Mouse (Mus musculus) layer of hippocampus, adult 11-12 months (tissue): ENCODE measurements around the gene Cryl1.

Experiments used
- DNase-seq: peaks from one replicate; pipeline ENCODE4 v3.0.0; 2022; ENCODE audit warnings: low spot score

Gene Cryl1

DNA sequence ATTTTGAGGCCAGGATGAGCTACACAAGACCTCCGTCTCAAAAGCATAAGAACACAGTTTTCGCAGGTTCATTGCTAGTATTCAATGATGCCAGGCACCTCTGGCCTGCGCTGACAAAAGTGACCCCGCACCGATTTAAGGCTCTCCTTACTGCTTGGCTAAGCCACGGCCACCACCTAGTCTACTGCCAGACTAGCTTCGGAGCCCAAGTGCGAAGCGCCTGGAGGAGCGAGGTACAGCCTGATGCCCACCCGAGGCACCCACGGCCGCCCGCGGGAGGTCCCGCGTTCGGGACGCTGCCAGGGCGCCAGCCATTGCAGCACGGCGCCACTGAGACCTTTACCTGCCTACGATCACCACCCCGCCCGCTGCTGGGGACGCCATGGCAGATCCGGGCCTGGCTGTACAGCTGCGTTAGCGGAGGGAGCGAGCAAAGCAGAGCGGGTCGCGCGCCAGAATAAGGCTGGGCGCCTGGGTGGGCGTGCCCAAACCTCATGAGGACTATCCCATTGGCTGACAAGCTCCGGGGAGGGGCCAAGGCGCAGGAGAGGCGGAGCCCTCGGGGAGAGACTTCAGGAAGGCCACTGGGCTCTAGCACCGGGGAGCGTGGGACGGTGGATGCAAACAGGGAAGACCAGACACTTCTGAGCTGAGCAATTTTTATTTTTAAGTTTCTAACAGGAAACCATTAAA lies at the start of gene Cryl1:
Gene Cryl1, minus strand, starts transcription at position 465 of the 693 bp plus-strand sequence.
- peak; percentile 95 for DNase-seq

DNA sequence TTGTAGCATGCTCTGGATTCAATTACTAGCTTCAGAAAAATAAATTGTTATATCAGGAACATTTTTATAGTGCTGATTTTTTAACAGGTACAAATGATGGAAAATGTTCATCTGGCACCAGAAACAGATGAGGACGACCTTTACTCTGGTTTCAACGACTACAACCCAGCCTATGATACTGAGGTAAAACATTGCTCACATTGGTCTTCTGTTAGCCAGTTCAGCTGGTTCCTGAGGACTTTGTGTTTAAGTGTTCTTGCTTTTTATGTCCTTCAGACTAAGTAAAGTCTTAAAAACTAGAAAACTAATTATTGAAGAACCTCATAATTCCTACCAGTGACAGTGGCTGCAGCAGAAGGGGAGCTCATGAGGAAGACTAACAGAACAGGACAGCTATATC lies 32.1 kb upstream of the Cryl1 start:
- DNase-seq: no peak

DNA sequence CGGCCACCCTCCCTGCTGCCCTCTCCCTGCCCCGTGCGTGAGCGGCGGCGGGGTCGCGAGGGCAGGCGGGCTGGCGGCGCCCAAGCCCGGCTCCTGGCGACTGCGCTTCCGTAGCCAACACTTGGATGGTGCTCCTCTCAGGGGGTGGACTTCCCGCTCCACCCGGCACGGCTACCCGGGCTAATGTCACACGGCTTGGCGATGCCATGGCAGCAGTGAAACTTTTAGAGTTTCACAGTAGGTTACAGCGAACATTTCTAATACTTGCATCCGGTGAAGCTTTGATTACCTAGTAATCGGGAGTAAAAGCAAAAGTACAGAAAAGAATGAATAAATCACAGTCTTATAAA lies 25.9 kb upstream of the Cryl1 start:
- DNase-seq: no peak

DNA sequence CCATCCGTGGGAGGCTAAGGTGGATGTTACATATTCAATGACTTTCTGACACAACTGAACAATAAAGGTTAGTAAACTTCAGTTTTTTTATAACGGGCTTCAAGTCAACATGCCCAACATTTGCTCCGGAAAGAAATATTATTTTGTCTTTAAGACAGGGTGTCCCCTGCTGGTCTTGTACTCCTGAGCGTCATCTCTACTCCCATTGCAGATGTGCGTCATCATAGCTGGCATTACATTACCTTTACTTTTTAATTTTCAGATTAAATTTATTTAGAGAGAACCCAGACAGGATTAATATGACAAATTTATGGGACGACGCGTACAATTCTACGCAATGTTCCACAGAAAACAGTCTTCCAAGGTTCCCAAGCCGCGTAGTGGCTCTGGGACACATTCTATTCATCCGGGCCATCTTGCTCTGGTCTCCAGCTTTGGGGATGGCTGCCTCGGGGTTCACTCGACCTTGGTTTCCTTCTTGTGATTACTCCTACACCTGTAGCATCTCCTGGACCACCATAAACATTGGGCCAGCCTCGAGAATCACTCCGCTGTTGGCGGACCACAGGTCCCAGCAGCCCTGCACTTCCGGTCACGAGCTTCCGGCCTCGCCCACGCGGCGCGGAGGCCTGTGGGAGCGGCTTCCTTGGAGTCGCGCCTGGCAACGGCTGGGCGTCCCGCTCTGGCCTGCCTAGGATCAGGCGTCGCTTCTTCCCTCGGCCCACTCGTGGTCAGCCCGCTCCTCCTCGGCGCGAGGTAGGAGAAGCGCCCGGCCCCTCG lies 25.3 kb upstream of the Cryl1 start, which contains the start of gene Ift88:
Gene Ift88, plus strand, starts transcription at position 631 of the 780 bp plus-strand sequence.
- peak; percentile 95 for DNase-seq

DNA sequence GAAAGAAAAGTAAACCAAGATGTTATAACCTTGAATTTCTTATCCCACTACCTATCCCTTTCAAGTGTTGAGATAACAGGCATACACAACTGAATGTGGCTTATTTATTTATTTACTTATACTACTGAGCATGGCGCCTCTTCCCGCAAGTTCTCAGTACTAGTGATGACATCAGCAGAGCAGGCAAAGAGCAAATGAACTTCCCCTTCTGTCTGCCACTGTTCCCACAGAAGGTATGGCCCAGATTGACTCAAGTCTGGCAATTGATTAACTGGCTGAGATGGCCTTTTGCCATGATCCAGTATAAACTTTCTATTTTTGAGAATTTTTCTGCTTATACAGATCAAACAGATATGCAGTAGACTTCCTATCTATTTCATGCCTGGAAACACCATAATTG lies 18.9 kb upstream of the Cryl1 start:
- no peak for DNase-seq

DNA sequence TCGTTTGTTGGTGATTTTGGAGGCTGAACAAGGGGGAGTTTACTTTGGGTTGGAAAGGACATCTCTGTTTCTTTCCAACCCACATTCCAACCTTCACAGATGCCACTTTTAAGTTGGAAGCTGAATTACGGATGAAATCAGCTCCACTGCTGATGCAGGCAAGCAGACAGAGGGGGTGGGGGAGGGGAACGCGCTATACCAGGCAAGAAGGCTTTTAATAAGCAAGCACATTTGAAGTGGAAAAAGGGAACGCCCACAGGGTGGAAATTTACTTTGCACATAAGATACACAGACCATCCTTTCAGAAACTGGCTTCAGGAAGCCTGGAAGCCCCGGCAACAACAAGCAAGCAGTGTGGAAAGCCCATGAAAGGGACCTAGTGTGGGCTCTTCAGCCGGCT lies 13.8 kb upstream of the Cryl1 start:
- no peak for DNase-seq

DNA sequence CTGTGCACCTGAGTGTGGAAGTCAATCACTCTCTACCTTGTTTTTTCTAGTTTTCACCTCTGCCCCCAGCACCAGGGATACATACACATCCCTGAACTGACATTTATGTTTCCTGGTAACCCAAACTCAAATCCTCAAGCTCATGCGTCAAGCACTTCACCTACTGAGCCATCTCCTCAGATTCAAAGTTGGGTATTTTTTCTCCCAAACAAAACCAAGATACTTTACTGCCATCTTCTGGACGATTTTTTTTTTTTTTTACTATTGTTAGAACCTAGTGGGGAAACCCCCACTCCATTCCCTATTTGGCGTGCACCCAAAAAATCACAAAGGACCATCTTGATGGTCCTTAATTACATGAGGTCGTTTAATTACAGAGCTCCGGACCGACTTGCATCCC lies 10.8 kb upstream of the Cryl1 start:
- no peak for DNase-seq

DNA sequence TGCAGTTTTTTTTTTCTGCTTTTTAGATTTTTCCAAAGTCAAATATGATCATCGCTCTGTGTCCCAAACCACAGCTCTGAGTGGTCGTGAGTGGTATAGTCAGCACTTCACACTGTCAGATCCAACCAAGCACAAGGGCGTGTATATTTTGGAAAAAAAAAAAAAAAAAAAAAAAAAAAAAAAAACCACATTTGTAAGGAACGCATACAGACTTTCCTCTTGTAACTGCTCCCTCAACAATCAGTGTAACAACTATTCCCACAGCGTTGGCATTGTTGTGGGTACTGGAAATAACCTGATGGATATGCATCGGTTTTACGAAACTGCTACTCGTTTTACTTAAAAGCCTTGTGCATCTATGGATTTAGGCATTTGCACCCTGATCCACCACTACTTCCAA lies 9.8 kb upstream of the Cryl1 start:
- no peak for DNase-seq

DNA sequence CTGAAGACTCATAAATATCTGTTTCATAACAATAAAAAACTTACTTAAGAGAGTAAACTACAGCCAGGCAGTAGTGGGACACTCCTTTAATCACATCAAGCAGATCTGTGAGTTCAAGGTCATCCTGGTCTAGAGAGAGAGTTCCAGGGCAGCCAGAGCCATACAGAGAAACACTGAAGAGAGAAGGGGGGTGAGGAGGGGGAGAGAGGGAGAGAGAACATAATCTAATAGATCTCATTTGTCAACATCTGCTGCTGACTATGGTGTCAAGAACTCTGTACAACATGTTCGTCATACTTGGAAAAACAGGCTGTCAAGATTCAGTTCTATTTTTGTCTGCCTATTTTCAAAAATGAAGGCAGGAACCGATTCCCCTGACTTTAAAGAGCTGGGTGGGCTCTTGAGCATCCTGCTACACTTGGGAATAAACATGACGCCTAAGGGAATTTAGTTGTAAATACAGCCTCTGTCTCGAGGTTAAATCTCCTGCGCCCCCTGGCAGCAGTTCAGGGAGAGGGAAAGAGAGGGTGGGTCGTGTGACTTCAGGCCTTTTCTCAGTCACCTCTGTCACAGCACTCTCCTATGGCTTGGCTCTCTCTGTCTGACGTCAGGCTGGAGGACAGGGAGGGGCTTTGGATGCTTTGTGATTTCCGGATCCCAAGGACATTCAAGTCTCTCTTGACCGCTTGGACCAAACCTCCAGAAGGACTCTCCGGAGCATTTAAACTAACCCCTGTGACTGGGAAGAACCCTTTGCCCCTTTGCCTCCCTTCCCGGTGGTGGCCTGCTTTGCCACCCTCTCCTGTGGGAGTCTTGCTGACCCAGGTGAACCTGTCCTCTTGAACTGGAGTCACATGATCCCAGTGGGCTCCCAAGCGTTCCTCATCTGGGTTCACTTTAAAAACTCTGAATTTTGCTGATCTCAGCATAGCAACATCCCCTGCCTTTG lies 9.0 kb upstream of the Cryl1 start:
- DNase-seq: peak; percentile 29

DNA sequence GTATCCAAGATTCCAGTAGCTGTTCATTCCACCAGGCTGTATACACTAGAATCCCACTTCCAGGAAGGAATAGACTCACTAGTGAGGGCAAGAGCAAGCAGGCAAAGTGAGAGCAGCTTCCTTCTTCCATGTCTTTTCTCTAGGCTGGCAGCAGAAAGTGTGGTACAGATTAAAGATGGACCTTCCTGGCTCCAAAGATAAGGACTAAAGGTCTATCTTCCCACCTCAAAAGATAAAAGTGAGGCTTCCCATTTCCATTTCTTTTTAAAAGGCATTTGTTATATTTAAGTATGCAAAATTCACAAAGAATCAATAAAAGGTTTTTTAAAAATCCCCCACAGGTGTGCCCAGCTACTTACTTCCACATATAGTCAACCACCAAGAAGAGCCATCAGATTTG lies 4.5 kb upstream of the Cryl1 start:
- no peak for DNase-seq

DNA sequence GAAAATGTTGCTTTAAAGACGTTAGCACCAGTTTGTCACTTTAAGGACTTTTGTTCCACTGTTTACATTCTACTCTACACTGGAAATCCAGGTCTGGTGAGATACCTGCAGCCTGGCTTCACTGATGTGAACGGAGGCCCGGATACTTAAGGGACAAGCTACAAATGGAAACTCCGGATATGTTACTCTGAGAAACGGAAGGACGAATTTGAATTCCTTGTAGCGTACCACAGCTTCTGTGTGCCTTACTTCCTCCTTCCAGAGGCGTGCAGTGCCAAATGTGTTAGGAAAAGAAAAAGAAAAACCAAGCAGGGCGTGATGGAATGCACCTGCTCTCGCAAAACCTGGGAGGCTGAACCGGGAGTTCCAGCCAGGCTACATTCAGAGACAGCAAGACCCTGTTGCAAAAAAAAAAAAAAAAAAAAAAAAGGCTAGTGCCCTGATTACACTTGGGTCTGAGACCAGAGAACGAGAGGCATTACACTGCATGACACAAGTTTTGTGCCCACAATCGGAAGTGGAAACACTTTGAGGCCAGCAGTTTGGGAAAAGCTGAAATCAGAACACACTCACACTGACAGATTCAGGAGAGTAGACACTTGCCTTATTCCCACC lies 591 bp upstream of the Cryl1 start:
- DNase-seq: no peak

DNA sequence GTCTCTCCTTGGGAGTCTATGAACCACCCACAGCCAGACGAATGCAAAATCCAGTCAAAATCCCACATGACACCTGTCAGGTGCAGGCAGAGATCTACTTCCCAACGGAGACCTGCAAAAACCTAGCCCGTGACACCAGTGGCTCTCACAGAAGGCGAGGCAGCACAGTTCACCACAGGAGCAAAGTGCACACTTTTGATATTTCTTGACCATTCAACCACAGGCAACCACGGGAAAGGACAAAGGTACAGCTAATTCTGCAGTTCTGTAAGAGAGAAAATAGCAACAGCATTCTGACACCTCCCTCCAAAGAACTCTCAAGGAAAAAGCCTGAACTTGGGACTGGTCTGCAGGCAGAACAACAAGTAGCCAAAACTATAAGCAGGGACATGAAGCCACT lies 1.1 kb downstream of the Cryl1 start:
- no peak for DNase-seq

DNA sequence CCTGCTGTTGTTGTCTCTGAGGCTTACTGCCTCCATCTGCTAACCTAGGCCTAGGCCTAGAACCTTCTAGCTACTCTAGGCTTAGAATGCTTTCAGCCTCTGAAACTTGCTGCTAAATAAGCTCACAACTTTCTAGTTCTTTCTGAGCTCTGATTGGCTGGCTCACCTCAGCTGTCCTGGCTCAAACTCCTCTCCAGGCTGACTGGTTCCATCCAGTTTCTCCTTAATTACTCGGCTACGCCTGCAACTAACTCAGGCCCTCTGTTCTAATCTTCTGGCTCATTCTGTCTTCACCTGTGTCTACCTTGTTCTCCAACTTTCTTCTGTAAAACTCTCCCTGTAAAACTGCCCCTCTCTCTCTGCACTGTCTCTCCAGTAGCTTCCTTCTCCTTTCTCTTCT lies 2.9 kb downstream of the Cryl1 start:
- DNase-seq: no peak

DNA sequence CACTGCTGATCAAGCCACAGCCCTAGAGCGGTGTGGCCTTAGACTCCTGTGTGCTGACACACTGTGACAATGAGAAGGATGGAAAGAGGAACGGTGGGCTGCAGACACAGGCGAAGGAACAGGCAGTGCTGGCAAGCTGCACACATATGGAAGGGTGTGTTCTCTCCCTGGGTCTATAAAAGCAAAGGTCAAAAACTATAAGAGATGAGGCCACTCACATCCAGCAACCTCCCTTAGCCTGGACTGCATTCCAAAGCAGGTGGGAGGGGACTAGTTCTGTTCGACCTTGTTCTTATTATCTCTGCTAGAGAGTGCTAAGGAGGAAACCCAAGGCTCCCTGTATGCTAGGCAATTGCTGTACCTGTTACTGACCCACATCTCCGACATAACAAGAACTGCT lies 6.1 kb downstream of the Cryl1 start:
- DNase-seq: no peak

DNA sequence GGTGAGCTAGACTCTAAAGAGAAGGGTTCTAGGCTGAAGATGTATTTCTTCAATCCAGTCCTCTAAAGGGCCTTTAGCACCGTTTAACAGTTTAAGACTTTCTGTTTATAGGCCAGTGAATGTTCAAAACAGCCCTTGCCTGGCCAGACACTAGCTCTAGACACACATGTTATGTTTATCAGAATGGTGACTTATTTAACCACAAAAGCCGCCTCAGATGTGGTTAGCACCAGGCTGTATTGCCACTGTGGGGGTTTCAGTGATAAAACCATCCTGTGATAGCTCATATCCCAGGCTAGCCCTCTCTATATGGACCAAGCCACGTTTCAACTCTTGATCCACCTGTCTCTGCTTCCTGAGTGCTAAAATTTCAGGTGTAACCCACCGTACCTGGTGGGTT lies 6.7 kb downstream of the Cryl1 start:
- DNase-seq: no peak

DNA sequence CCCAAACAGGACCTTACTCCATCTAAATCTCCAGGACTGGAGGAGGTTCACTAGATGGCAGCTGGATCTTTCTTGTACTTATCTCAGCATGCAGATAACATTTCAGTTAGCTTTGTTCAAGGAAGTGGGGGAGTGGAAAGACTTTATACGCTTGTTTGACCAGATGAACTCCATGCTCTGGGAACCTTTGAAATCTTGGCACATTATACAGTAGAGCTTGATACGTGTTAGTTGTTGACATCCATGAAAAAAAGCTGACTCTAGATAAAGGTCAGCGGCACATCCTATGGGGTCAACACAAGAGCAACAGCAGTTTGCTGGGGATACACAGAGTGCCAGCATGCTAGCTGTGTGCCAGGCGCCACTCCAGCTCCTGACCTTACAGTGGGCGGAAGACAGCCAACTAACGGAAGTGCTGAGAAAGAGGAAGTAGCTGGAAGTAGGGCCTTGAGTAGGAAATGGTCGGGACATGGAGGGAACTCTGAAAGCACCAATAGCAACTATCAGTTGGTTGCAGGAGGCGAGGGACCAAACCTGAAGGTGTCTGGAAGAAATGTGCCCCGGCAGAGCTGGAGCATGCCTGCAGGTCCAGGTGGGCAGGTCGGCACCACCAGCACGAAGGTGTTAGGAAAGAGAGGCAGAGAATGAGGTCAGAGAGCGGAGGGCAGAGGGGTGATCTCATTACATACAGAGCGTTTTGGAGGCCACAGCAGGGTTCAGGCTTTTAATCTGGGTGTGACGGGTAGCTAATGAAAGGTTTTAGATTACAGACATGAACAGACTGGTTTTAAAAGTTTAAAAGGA lies 11.4 kb downstream of the Cryl1 start:
- peak; percentile 21 for DNase-seq

DNA sequence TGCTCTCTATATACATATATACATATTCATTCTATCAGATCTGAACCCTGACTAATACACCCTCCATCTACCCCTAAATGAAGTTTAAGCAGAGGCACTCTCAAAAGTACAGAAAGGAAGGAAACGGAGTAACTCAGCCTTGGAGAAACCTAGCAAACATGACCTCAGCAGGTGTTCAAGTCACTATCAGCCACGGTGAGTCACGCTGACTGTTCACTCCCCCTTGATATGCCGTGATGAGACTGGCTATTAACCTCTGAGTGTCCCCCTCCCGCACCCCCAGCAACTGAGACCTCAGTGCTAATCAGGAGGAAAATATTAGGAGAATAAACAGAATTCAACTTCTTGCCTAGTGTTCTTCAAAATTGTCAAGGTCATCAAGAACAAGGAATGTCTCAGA lies 12.7 kb downstream of the Cryl1 start:
- no peak for DNase-seq

DNA sequence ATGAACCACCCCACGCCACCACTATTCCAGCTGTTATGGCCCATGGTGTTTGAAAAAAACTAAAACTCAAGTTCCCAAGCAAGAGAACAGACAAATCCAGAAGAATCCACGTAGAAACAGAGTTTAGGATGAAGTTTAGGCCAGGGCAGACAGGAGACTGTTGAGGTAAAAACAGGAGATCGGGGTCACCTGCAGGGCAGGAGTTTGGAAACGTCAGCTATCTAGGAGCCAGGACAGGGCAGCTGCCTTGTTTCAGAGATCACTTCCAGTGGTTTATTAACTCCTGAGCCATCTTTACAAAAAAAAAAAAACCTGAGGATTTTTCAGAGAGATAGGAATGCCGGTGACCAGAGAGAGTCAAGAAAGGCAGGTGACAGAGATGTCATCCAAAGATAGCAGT lies 20.8 kb downstream of the Cryl1 start:
- DNase-seq: no peak

DNA sequence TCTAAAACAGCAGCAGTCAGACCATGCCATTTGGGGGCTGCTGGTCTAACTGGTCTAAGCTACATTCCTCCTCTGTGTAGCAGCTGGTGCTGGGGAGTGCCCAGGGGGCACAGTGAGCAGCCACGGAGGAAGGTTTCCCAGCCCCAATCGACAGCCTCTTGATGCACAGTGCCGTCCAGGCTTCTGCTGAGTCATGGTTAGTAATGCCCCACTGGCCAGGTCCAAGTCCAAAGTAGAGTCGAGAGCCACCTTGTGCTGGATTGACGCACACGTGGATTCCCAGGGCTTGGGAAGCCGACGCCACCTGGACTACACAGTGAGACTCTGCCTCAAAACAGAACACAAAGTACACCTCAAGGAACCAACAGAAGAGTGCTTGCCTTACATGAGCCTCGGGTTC lies 21.4 kb downstream of the Cryl1 start:
- no peak for DNase-seq

DNA sequence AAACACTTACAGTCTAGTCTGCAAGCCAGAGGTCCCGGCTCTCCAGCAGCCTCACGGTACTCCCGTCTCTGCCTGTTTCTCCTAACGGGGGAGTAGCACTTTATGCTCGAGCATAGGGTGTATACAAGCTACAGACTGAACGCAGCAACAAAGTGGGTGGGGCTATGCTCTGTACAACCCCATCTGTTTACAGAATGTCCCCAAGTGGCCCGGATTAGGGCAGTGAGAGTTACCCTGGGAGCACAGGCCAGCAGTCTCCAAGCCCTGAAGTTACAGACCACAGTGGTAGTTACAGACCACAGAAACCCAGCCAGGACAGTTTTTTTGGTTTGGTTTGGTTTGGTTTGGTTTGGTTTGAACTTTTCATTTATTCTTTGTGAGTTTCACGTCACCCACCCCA lies 22.3 kb downstream of the Cryl1 start:
- no peak for DNase-seq

DNA sequence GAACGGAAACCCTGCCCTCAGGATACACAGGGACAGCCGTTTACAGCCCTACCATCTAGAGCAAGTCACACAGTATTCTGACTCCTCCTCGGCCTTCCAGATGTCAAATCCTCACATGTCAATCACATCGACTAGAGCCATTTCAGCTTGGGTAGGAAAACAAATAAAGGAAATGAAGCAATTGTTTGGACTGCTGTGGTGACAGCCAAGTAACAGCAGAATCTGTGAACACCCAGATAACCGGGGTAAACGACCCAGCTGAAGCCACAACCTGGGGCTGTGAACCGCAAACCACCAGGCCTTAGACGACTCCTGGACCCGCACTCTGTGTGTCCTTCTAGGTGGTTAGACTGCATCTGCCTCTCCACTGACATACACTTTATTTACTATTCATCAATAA lies 23.1 kb downstream of the Cryl1 start:
- DNase-seq: no peak
